Mouse (Mus musculus): Measurements from ENCODE around the gene Zfp114.

Zfp114 gene

GRCm38 (mm10) chr7:24174618-24175336, at the start of gene Zfp114:
Zfp114 (plus strand) TSS chr7:24175060.
- DNase-seq (ENCODE audit: low spot score in 2 of 2), result peak; percentile 69 to 74

- peak in 1 of 2 experiments; percentile 7 for DNase-seq (ENCODE audit: low spot score in 2 of 2)
Measured at GRCm38 (mm10) chr7:24133425-24133995, 41.4 kb upstream of the Zfp114 start.

- peak; percentile 76 to 85 for DNase-seq (ENCODE audit: low spot score in 2 of 2)
Measured at GRCm38 (mm10) chr7:24133996-24134828, 40.6 kb upstream of the Zfp114 start, which contains the start of gene Zfp235. Zfp235 (plus strand) TSS chr7:24134169.

DNA sequence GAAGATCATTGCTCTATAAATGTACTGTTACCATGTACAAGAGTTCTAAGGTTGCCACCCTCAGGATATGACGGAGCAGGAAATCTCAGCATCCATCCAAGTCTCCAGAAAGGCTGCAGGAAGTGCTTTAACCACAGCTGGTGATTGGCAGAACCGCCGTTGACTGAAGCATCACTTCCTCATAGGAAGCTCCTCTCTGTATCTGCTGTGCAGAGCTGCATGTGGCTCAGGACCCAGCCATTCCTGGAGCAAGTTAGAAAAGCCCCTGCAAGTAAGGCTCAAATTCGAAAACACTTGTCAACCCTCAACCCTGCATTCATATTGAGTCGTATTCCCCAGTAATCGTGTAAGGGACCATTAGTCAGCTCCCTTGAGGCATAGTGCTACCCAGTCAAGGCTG, 32.3 kb upstream of the Zfp114 start:
- DNase-seq (ENCODE audit: low spot score in 2 of 2), result no peak

DNA sequence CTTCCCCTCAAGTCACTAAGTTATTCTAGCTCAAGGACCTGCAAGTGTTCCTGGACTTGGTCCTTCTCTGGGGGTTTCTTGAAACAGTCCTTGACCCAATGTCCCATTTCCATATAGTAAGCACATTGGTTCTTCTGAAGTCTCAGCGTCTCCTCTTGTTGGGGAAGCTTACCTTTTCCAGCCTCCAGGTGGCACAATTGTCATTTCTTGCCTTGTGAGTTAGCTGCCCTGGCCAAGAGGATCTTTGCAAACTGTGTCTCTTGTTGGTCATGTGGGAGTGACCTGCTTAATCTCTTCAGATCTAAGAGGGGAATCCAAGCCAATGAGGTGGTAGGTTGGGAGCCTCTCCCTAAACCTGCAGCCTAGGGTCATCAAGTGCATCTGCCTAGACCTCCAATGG, 21.6 kb upstream of the Zfp114 start:
- DNase-seq (ENCODE audit: low spot score in 2 of 2), result no peak

- DNase-seq (ENCODE audit: low spot score in 2 of 2), result no peak
Measured at GRCm38 (mm10) chr7:24172191-24172590, 2.7 kb upstream of the Zfp114 start.

DNA sequence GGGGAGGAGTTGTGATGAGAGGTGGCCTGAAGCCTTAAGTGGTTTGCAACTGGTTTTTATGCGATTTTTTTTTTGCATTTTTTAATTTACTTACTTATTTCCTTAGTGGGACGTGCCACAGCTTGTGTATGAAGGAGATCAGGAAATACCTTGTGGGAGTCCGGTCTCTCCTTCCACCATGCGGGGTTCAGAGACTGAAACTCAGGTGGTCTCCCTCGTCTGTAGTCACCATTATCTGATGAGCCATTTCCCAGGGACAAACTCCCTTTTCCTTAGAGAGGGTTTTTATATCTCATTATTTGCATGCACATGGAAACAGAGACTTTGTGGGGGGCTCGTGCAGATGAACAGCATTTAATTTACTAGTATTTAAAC, 464 bp downstream of the Zfp114 start:
- no peak for DNase-seq (ENCODE audit: low spot score in 2 of 2)

DNA sequence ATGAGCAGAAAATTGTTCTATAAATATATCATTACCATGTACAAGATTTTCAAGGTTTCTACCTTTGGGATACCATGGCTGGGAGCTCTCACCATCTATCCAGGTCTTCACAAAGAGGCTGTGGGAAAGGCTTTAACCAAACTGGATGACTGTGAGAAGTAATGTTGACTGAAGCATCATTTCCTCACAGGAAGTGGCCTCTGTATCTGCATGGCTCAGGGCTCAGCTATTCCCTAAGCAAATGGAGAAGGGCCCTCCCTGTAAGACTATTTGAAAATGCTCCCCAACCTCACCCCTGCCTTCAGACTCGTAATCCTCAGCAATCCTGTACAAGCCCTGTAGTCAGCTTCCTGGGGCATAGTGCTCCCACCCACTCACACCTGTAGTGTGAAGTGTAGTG, 12.8 kb downstream of the Zfp114 start:
- DNase-seq (ENCODE audit: low spot score in 2 of 2), result no peak

DNA sequence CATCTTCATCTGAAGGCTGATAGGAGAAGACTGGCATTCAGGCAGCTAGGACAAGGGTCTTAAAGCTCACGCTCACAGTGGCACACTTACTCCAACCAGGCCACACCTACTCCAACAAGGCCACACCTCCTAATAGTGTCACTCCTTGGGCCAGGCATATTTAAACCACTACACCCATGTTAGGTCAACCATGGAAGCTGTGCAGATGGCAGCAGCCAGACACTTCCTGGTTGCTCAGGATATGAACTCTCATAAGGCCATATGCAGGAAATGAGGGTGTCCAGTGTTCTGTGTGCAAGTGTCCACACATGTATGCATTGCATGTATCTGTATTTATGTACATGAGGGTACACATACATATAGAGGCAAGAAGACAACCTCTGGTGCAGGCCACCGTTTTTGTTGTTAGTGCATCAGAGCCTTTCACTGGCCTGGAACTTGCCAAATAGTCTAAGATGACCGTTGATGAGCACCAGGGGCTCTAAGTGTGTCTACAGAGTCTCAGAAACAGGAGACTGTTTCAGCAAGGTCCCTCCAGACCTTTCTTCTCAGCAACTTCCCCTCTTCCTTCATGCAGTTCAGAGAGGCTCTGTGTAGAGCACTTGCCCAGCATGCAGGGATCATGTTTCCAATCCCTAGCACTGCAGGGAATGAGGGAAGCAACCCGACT, 14.2 kb downstream of the Zfp114 start:
- DNase-seq (ENCODE audit: low spot score in 2 of 2), result no peak

- no peak for DNase-seq (ENCODE audit: low spot score in 2 of 2)
Measured at GRCm38 (mm10) chr7:24189571-24189944, 14.7 kb downstream of the Zfp114 start.

GRCm38 (mm10) chr7:24191361-24191760, 16.5 kb downstream of the Zfp114 start:
- no peak for DNase-seq (ENCODE audit: low spot score in 2 of 2)

DNA sequence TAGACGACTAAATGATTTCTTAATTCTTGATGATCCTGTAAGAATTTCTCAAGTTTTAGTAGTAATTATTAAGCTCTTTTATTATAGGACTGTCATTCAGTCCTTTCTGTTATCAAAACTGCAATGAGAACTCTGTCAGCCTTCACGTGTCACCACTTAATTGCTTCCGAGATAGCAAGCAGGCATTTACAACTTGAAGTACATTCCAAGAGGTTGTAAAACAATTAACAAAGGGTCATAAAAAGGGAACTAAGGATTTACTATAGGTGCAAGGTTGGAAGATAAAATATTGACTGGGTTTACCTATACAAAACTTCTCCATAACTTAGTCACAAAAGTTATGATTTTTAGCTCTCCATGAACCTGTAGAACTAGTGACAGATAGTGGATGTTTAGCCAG, 18.3 kb downstream of the Zfp114 start:
- DNase-seq (ENCODE audit: low spot score in 2 of 2), result no peak

DNA sequence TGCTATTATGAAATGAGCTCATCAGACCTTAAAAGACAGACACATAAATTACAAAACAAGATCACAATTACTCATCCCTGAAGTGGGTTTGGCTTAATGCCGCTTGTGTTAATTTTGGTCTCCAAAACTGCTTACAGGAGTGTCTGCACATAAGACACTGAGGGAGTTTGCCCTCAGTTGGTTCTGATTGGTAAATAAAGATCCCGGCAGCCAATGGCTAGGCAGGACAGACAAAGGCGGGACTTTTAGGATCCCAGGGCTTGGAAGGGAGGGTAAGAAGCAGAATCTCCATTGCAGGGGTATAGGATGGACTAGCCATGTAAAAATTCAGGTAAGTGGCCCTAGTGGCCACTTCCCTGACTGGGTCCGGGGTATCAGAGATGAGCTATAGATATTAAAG, 22.1 kb downstream of the Zfp114 start:
- DNase-seq (ENCODE audit: low spot score in 2 of 2), result no peak

DNA sequence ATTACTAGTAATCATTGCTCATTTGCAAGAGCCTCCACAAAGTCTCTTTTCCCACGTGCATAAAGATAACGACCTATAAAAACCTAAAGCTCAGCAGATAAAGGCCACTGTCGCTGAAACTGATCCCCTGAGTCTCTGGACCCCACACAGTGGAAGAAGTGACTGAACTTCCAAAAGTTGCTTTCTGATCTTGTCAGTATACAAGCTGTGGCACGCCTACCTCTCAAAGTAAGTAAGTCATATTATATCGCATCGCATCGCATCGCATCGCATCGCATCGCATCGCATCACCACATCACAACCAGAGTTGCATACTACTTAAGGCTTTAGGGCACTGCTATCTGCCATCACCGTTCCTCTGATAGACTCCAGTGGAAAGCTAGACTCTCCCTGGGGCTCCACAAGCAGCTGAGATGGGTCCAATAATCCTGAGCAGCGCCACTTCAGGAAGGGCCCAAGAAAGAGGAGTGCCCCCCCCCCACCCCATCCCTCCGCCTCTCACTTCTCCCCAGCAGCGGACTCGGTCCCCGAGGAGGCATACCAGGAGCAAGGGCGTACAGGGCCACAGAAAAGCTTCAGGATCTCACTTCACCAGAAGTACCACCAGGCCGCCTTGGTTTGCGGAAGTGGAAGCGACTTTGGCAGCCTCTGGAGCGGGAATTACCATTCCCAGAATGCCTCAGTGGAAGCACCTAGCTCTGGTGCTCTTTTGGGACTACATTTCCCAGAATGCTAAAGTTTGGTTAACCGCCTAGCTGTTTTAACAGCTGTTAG, 32.8 kb downstream of the Zfp114 start:
- DNase-seq (ENCODE audit: low spot score in 2 of 2), result peak; percentile 25 to 58

GRCm38 (mm10) chr7:24208282-24208886, 33.5 kb downstream of the Zfp114 start:
- DNase-seq (ENCODE audit: low spot score in 2 of 2), result no peak

GRCm38 (mm10) chr7:24210296-24210695, 35.4 kb downstream of the Zfp114 start:
- DNase-seq (ENCODE audit: low spot score in 2 of 2), result no peak

GRCm38 (mm10) chr7:24211343-24211742, 36.5 kb downstream of the Zfp114 start, which contains the start of gene Zfp111:
Zfp111 (minus strand) TSS chr7:24211443.
- DNase-seq (ENCODE audit: low spot score in 2 of 2), result no peak
